Mouse (Mus musculus) MEL (cell line): ENCODE data around the gene Gm20388. TPM values are rescaled to one million over a fixed set of nuclear protein-coding genes. Genes with fewer than 3 reads are reported as not detected.

Experiments
- DNase-seq: peaks from one replicate; pipeline ENCODE4 v3.0.0; 2011; ENCODE audit warnings: low read depth, low spot score
- H3K27ac ChIP-seq: 2 replicates; pipeline ENCODE4 v1.5.1; 2012; ENCODE audit warnings: low read depth, mild to moderate bottlenecking, control low read depth, low read length, moderate library complexity; ENCODE audit not compliant: control insufficient read depth
- H3K27me3 ChIP-seq, 2 experiments: fragments of 150-350 bp in 1 of 2; sonication (generic) in 1 of 2; 2 replicates each; pipeline ENCODE4 v1.6.1; 2012; ENCODE audit warnings: low read length in 2 of 2, mild to moderate bottlenecking in 2 of 2, improper control_type of control experiment in 1 of 2, moderate library complexity in 1 of 2; ENCODE audit not compliant: insufficient read depth in 2 of 2, control insufficient read depth in 1 of 2
- H3K36me3 ChIP-seq, 2 experiments: 2 replicates each; pipeline ENCODE4 v1.6.1; 2012 to 2014; ENCODE audit warnings: low read length in 2 of 2, improper control_type of control experiment in 1 of 2, inconsistent platforms in 1 of 2, mild to moderate bottlenecking in 1 of 2; ENCODE audit not compliant: insufficient read depth in 2 of 2, control insufficient read depth in 1 of 2
- H3K4me1 ChIP-seq, 2 experiments: fragments of 150-350 bp in 1 of 2; sonication (generic) in 1 of 2; 2 replicates each; pipeline ENCODE4 v1.6.1; 2012; ENCODE audit warnings: low read length in 2 of 2, improper control_type of control experiment in 1 of 2, mild to moderate bottlenecking in 1 of 2; ENCODE audit not compliant: insufficient read depth in 2 of 2, control insufficient read depth in 1 of 2
- H3K4me3 ChIP-seq, 2 experiments: fragments of 150-350 bp in 1 of 2; sonication (generic) in 1 of 2; 2 replicates each; pipeline ENCODE4 v1.5.1; 2012; ENCODE audit warnings: low read depth in 2 of 2, low read length in 2 of 2, mild to moderate bottlenecking in 2 of 2, moderate library complexity in 2 of 2, control low read depth in 1 of 2, improper control_type of control experiment in 1 of 2; ENCODE audit not compliant: control insufficient read depth in 1 of 2, insufficient read depth in 1 of 2
- H3K79me2 ChIP-seq: 2 replicates; pipeline ENCODE4 v1.6.1; 2012; ENCODE audit warnings: mild to moderate bottlenecking, low read length, moderate library complexity; ENCODE audit not compliant: control insufficient read depth, poor library complexity, insufficient read depth
- H3K9ac ChIP-seq: 2 replicates; pipeline ENCODE4 v1.6.1; 2012; ENCODE audit warnings: low read depth, mild to moderate bottlenecking, control low read depth, low read length, moderate library complexity; ENCODE audit not compliant: control insufficient read depth, poor library complexity, severe bottlenecking
- H3K9me3 ChIP-seq: fragments of 150-350 bp; sonication (generic); replicated peaks from 2 replicates; pipeline ENCODE4 v1.6.1; 2012; ENCODE audit warnings: mild to moderate bottlenecking, low read length, improper control_type of control experiment, moderate library complexity; ENCODE audit not compliant: insufficient read depth
- BHLHE40 ChIP-seq: IDR thresholded peaks from 2 replicates; pipeline ENCODE4 v1.6.1; 2012; ENCODE audit warnings: low read depth, mild to moderate bottlenecking, inconsistent platforms, low read length, improper control_type of control experiment, borderline replicate concordance
- E2F4 ChIP-seq: IDR thresholded peaks from 2 replicates; pipeline ENCODE4 v1.6.1; 2011; ENCODE audit warnings: low read depth, low read length, improper control_type of control experiment, borderline replicate concordance
- EP300 ChIP-seq, 2 experiments: IDR thresholded peaks; 2 replicates each; pipeline ENCODE4 v1.6.1; 2011; ENCODE audit warnings: improper control_type of control experiment in 2 of 2, low read length in 2 of 2, low read depth in 1 of 2, mild to moderate bottlenecking in 1 of 2
- MAFK ChIP-seq: IDR thresholded peaks from 2 replicates; pipeline ENCODE4 v1.6.1; 2011; ENCODE audit warnings: low read depth, mild to moderate bottlenecking, low read length, improper control_type of control experiment, borderline replicate concordance
- MEF2A ChIP-seq: IDR thresholded peaks from 2 replicates; pipeline ENCODE4 v1.6.1; 2014; ENCODE audit warnings: low read depth, mild to moderate bottlenecking, inconsistent platforms, low read length, improper control_type of control experiment; ENCODE audit not compliant: poor library complexity, insufficient replicate concordance, severe bottlenecking; ENCODE audit errors: extremely low read depth
- MXI1 ChIP-seq: IDR thresholded peaks from 2 replicates; pipeline ENCODE4 v1.6.1; 2011; ENCODE audit warnings: mild to moderate bottlenecking, low read depth, low read length, improper control_type of control experiment
- MYC ChIP-seq: IDR thresholded peaks from 2 replicates; pipeline ENCODE4 v1.6.1; 2011; ENCODE audit warnings: low read depth, mild to moderate bottlenecking, low read length, improper control_type of control experiment, moderate library complexity
- NELFE ChIP-seq: IDR thresholded peaks from 2 replicates; pipeline ENCODE4 v1.6.1; 2011; ENCODE audit warnings: low read depth, low read length, improper control_type of control experiment
- NRF1 ChIP-seq: IDR thresholded peaks from 2 replicates; pipeline ENCODE4 v1.6.1; 2014; ENCODE audit warnings: low read depth, mild to moderate bottlenecking, inconsistent platforms, low read length, improper control_type of control experiment, moderate library complexity; ENCODE audit not compliant: poor library complexity, insufficient read depth, severe bottlenecking
- POLR2AphosphoS5 ChIP-seq: IDR thresholded peaks from 2 replicates; pipeline ENCODE4 v1.6.1; 2012; ENCODE audit warnings: low read depth, borderline replicate concordance, mild to moderate bottlenecking, inconsistent platforms, low read length, moderate library complexity, mixed read lengths
- RAD21 ChIP-seq: IDR thresholded peaks from 2 replicates; pipeline ENCODE4 v1.6.1; 2011; ENCODE audit warnings: mild to moderate bottlenecking, low read depth, low read length, improper control_type of control experiment
- USF1 ChIP-seq: IDR thresholded peaks from 2 replicates; pipeline ENCODE4 v1.6.1; 2014; ENCODE audit warnings: low read depth, mild to moderate bottlenecking, inconsistent platforms, low read length, improper control_type of control experiment, moderate library complexity
- USF2 ChIP-seq, 2 experiments: IDR thresholded peaks; 2 replicates each; pipeline ENCODE4 v1.6.1; 2011 to 2012; ENCODE audit warnings: improper control_type of control experiment in 2 of 2, low read length in 2 of 2, borderline replicate concordance in 1 of 2, inconsistent platforms in 1 of 2, low read depth in 1 of 2, mild to moderate bottlenecking in 1 of 2; ENCODE audit not compliant: insufficient read depth in 1 of 2
- ZC3H11A ChIP-seq: IDR thresholded peaks from 2 replicates; pipeline ENCODE4 v1.6.1; 2012; ENCODE audit warnings: low read depth, mild to moderate bottlenecking, inconsistent platforms, low read length, improper control_type of control experiment
- ZKSCAN1 ChIP-seq: IDR thresholded peaks from 2 replicates; pipeline ENCODE4 v1.6.1; 2012; ENCODE audit warnings: low read depth, mild to moderate bottlenecking, inconsistent platforms, low read length, improper control_type of control experiment, moderate library complexity
- ZNF384 ChIP-seq: IDR thresholded peaks from 2 replicates; pipeline ENCODE4 v1.6.1; 2012; ENCODE audit warnings: low read depth, mild to moderate bottlenecking, inconsistent platforms, low read length, improper control_type of control experiment
- polyA plus RNA-seq, 2 experiments: library from polyadenylated mRNA; stranded (reverse) in 1 of 2; unstranded in 1 of 2; fragments of >175 nt in 1 of 2; fragments of >200 nt in 1 of 2; gene quantifications; 2 replicates each; pipeline versions ENCODE4 v1.2.1 to v1.2.4; 2012; ENCODE audit warnings: low replicate concordance in 2 of 2, low read depth in 1 of 2; ENCODE audit not compliant: insufficient read length in 2 of 2, insufficient read depth in 1 of 2, missing spikeins in 1 of 2
- total RNA-seq: library from RNA; depleted of rRNA; stranded (reverse); fragments of 300-350 nt; gene quantifications from 2 replicates; pipeline ENCODE4 v1.2.3, GENCODE M21; 2012

Gm20388 gene
- total and polyA plus RNA-seq, 3 experiments = 11.1 to 17.8 TPM; not detected in 1

GRCm38 (mm10) chr8:122651326-122651921, 2740.8 kb downstream of the Gm20388 start:
- Histone ChIP-seq H3K79me2 (peaks cover 18% of the 10 kb centered on the region; the same call in 1 of the 2 replicates), H3K9me3 (no peaks in the 10 kb centered on the region), H3K4me1 (peaks cover 4 to 9% of the 10 kb centered on the region in 2 experiments), H3K27me3 (no peaks in the 10 kb centered on the region), H3K9ac (no peak overlapping the region), H3K4me3 (no peak overlapping the region), H3K27ac (no peak overlapping the region), H3K36me3 (peaks cover 5 to 27% of the 10 kb centered on the region in 2 experiments)
- DNase-seq = no peak
- TF ChIP-seq POLR2AphosphoS5 = no peak
- TF ChIP-seq USF1 = no peak
- TF ChIP-seq ZNF384 = no peak
- TF ChIP-seq MAFK = no peak
- no peak for TF ChIP-seq E2F4
- TF ChIP-seq ZC3H11A = no peak
- no peak for TF ChIP-seq BHLHE40
- TF ChIP-seq MXI1 = no peak
- TF ChIP-seq ZKSCAN1 = no peak

- DNase-seq = no peak
- Histone ChIP-seq H3K9me3 (no peaks in the 10 kb centered on the region), H3K79me2 (peaks cover 25% of the 10 kb centered on the region; the same call in 1 of the 2 replicates), H3K4me1 (peaks cover 12 to 22% of the 10 kb centered on the region in 2 experiments), H3K27ac (no peak overlapping the region), H3K27me3 (no peaks in the 10 kb centered on the region), H3K9ac (no peak overlapping the region), H3K36me3 (peaks cover 12 to 32% of the 10 kb centered on the region in 2 experiments), H3K4me3 (no peak overlapping the region)
- no peak for TF ChIP-seq MYC
- TF ChIP-seq NRF1 = no peak
- TF ChIP-seq MEF2A = no peak
- no peak for TF ChIP-seq USF2 (IDR thresholded peaks at IDR 0.05; ENCODE audit: borderline replicate concordance in 1 of 2, insufficient read depth in 1 of 2, low read depth in 1 of 2, low read length in 2 of 2)
- TF ChIP-seq RAD21 = no peak
- TF ChIP-seq EP300 (IDR thresholded peaks at IDR 0.05; ENCODE audit: low read depth in 1 of 2, low read length in 2 of 2) = no peak
- TF ChIP-seq NELFE = no peak
Observed at GRCm38 (mm10) chr8:122652643-122653042, 2742.0 kb downstream of the Gm20388 start.
